Comparison of ENCODE assay signal across 23 mouse cellular contexts in genomic region chr15:78431541-78432121, GRCm38 (mm10). TPM values are rescaled to one million over a fixed set of nuclear protein-coding genes. Genes with fewer than 3 reads are reported as not detected.
DNase-seq lines count a peak whose midpoint lies in the region; ATAC-seq lines count a peak whose summit lies in the region.
"Had no signal": no experiment of that assay in that cellular context is flagged by ENCODE, and none has a peak within 500 bp of the region (broad histone marks: within the 10 kb centered on the region; RNA-seq: fewer than 3 reads in every experiment).

No protein-coding gene starts in this region.

- H3K4me3 ChIP-seq in midbrain, embryonic 10.5 days = no peak overlapping the region
- H3K4me3 ChIP-seq in midbrain, embryonic 16.5 days (ENCODE audit: low read depth, low read length) = no peak overlapping the region
- no peak overlapping the region for H3K4me3 ChIP-seq in kidney, embryonic 15.5 days (replicated peaks)
- H3K4me3 ChIP-seq in liver, embryonic 12.5 days = no peak overlapping the region
- H3K4me3 ChIP-seq: heart, embryonic 10.5 days; layer of hippocampus, adult 2 months; left cerebral cortex, adult 2 months had no signal

- WGBS in midbrain, embryonic 10.5 days = 85% methylated on average over 7 of the region's 7 CpGs
- WGBS in midbrain, embryonic 16.5 days = 88% methylated on average over 7 of the region's 7 CpGs
- 70% methylated on average over 7 of the region's 7 CpGs for WGBS in kidney, embryonic 15.5 days
- WGBS in liver, embryonic 12.5 days (ENCODE audit: insufficient replicate concordance) = 59% methylated on average over 7 of the region's 7 CpGs

- no peak overlapping the region for H3K9ac ChIP-seq in midbrain, embryonic 16.5 days (ENCODE audit: low read depth, low read length)
- no peak overlapping the region for H3K9ac ChIP-seq in kidney, embryonic 15.5 days
- no peak overlapping the region for H3K9ac ChIP-seq in liver, embryonic 12.5 days

- no peak for DNase-seq in midbrain, embryonic 10.5 days (ENCODE audit: low spot score)
- DNase-seq in embryo, embryonic 9.5 days (ENCODE audit: extremely low spot score) = no peak
- DNase-seq in spleen, postnatal 14 days (ENCODE audit: low spot score in 2 of 2) = no peak
- no peak for DNase-seq in layer of hippocampus, postnatal 25 days (ENCODE audit: extremely low spot score in 1 of 2, low spot score in 1 of 2)
- DNase-seq: adrenal gland, postnatal 10 days; cerebellum, adult 8-10 months; gastrocnemius, postnatal 14 days; heart, postnatal 14 days; thymus, postnatal 4 days had no signal

- H3K4me1 ChIP-seq in midbrain, embryonic 10.5 days = peaks cover 78% of the 10 kb centered on the region
- peaks cover 21% of the 10 kb centered on the region for H3K4me1 ChIP-seq in midbrain, embryonic 16.5 days (ENCODE audit: control insufficient read depth, insufficient read depth, low read length)
- H3K4me1 ChIP-seq in kidney, embryonic 15.5 days = peaks cover 53% of the 10 kb centered on the region
- peaks cover 7% of the 10 kb centered on the region for H3K4me1 ChIP-seq in liver, embryonic 12.5 days

- ATAC-seq in midbrain, embryonic 16.5 days = no peak
- ATAC-seq in kidney, embryonic 15.5 days (replicated peaks; ENCODE audit: low FRiP score) = no peak
- no peak for ATAC-seq in liver, embryonic 12.5 days
- ATAC-seq: CD4-positive, CD25-positive, alpha-beta regulatory T cell, adult 4 months; hindbrain, postnatal 0 days had no signal

- H3K27ac ChIP-seq in midbrain, embryonic 10.5 days (replicated peaks) = 0 out of 2 replicates have a peak overlapping the region, but pooled peaks have one; percentile 23
- H3K27ac ChIP-seq in midbrain, embryonic 16.5 days (ENCODE audit: low read length) = no peak overlapping the region
- H3K27ac ChIP-seq in kidney, embryonic 15.5 days = peak overlapping the region; percentile 54; the same call in 1 of the 2 replicates
- peak overlapping the region; percentile 1; the same call in 1 of the 2 replicates for H3K27ac ChIP-seq in liver, embryonic 12.5 days
- H3K27ac ChIP-seq: hindbrain, postnatal 0 days; layer of hippocampus, adult 2 months; left cerebral cortex, adult 2 months had no signal

- H3K4me2 ChIP-seq in midbrain, embryonic 16.5 days (ENCODE audit: low read length) = no peak overlapping the region
- no peak overlapping the region for H3K4me2 ChIP-seq in kidney, embryonic 15.5 days
- no peak overlapping the region for H3K4me2 ChIP-seq in liver, embryonic 12.5 days

- H3K27me3 ChIP-seq in midbrain, embryonic 10.5 days (ENCODE audit: low read depth, poor library complexity, severe bottlenecking) = peaks cover 16% of the 10 kb centered on the region; the same call in 1 of the 2 replicates
- no peaks in the 10 kb centered on the region for H3K27me3 ChIP-seq in midbrain, embryonic 16.5 days (ENCODE audit: control insufficient read depth, insufficient read depth, low read depth, low read length)
- H3K27me3 ChIP-seq in kidney, embryonic 15.5 days = 0 out of 2 replicates have a peak, but pooled peaks cover 5% of the 10 kb centered on the region
- H3K27me3 ChIP-seq in liver, embryonic 12.5 days (replicated peaks) = peaks cover 72% of the 10 kb centered on the region

- peaks cover 62% of the 10 kb centered on the region for H3K36me3 ChIP-seq in midbrain, embryonic 10.5 days
- peaks cover 19% of the 10 kb centered on the region for H3K36me3 ChIP-seq in midbrain, embryonic 16.5 days (ENCODE audit: control insufficient read depth, insufficient read depth, low read length)
- H3K36me3 ChIP-seq in kidney, embryonic 15.5 days = peaks cover 40% of the 10 kb centered on the region
- H3K36me3 ChIP-seq in liver, embryonic 12.5 days = peaks cover 9% of the 10 kb centered on the region; the same call in 1 of the 2 replicates

- H3K9me3 ChIP-seq in midbrain, embryonic 10.5 days (replicated peaks) = no peaks in the 10 kb centered on the region
- H3K9me3 ChIP-seq in midbrain, embryonic 16.5 days (replicated peaks; ENCODE audit: control insufficient read depth, low read length, poor library complexity, severe bottlenecking) = no peaks in the 10 kb centered on the region
- no peaks in the 10 kb centered on the region for H3K9me3 ChIP-seq in kidney, embryonic 15.5 days (replicated peaks)
- H3K9me3 ChIP-seq in liver, embryonic 12.5 days (replicated peaks) = no peaks in the 10 kb centered on the region
- H3K9me3 ChIP-seq: heart, embryonic 10.5 days had no signal

RNA-seq across cellular contexts. Expression of gene Kctd17, which starts 3.3 kb away (rescaled TPM):
- polyA plus RNA-seq in midbrain, embryonic 10.5 days (2016; fragmentation: Nextera tagmentation; extraction: Ambion mirVana) = 64.0 and 68.3 TPM in 2 replicates
- 152 and 156 TPM in 2 replicates for polyA plus RNA-seq in midbrain, embryonic 16.5 days (2015; fragmentation: Nextera tagmentation; extraction: Ambion mirVana)
- 40.0 and 45.8 TPM in 2 replicates for polyA plus RNA-seq in kidney, embryonic 15.5 days (2015; fragmentation: Nextera tagmentation; extraction: Ambion mirVana)
- 7.6 and 8.8 TPM in 2 replicates for polyA plus RNA-seq in liver, embryonic 12.5 days (2016; fragmentation: Nextera tagmentation; extraction: Ambion mirVana)
- total RNA-seq in layer of hippocampus, postnatal 25 days (2021) = 100 to 1,000 TPM; 257 to 260 TPM
- total RNA-seq: megakaryocyte-erythroid progenitor cell, adult 5-6 weeks; MEL had no signal

RNA-seq across cellular contexts. Expression of gene Mpst, which starts 25.4 kb away (rescaled TPM):
- 0.61 and 1.6 TPM in 2 replicates for polyA plus RNA-seq in midbrain, embryonic 10.5 days (2016; fragmentation: Nextera tagmentation; extraction: Ambion mirVana)
- polyA plus RNA-seq in midbrain, embryonic 16.5 days (2015; fragmentation: Nextera tagmentation; extraction: Ambion mirVana) = 3.6 and 4.3 TPM in 2 replicates
- 3.3 and 4.1 TPM in 2 replicates for polyA plus RNA-seq in kidney, embryonic 15.5 days (2015; fragmentation: Nextera tagmentation; extraction: Ambion mirVana)
- 3.5 and 4.8 TPM in 2 replicates for polyA plus RNA-seq in liver, embryonic 12.5 days (2016; fragmentation: Nextera tagmentation; extraction: Ambion mirVana)
- 10 to 100 TPM; 33.6 to 39.4 TPM for total RNA-seq in layer of hippocampus, postnatal 25 days (2021)

RNA-seq across cellular contexts. Expression of gene Tst, which starts 25.9 kb away (rescaled TPM):
- polyA plus RNA-seq in midbrain, embryonic 10.5 days (2016; fragmentation: Nextera tagmentation; extraction: Ambion mirVana) = 8.1 and 9.8 TPM in 2 replicates
- 15.3 and 22.8 TPM in 2 replicates for polyA plus RNA-seq in midbrain, embryonic 16.5 days (2015; fragmentation: Nextera tagmentation; extraction: Ambion mirVana)
- 44.3 and 52.1 TPM in 2 replicates for polyA plus RNA-seq in kidney, embryonic 15.5 days (2015; fragmentation: Nextera tagmentation; extraction: Ambion mirVana)
- polyA plus RNA-seq in liver, embryonic 12.5 days (2016; fragmentation: Nextera tagmentation; extraction: Ambion mirVana) = 84.9 and 92.8 TPM in 2 replicates
- total RNA-seq in layer of hippocampus, postnatal 25 days (2021) = 10 to 100 TPM; 41.4 to 42.4 TPM

RNA-seq across cellular contexts. Expression of gene Tex33, which starts 35.9 kb away (rescaled TPM):
- not detected in 2 replicates for polyA plus RNA-seq in midbrain, embryonic 10.5 days (2016; fragmentation: Nextera tagmentation; extraction: Ambion mirVana)
- not detected in 2 replicates for polyA plus RNA-seq in midbrain, embryonic 16.5 days (2015; fragmentation: Nextera tagmentation; extraction: Ambion mirVana)
- polyA plus RNA-seq in kidney, embryonic 15.5 days (2015; fragmentation: Nextera tagmentation; extraction: Ambion mirVana) = not detected in 2 replicates
- not detected in 2 replicates for polyA plus RNA-seq in liver, embryonic 12.5 days (2016; fragmentation: Nextera tagmentation; extraction: Ambion mirVana)
- total RNA-seq in layer of hippocampus, postnatal 25 days (2021) = not detected
- total RNA-seq: adrenal gland, postnatal 10 days; gastrocnemius, postnatal 14 days; heart, postnatal 14 days; hindbrain, postnatal 0 days; layer of hippocampus, adult 2 months; left cerebral cortex, adult 2 months; megakaryocyte-erythroid progenitor cell, adult 5-6 weeks had no signal
- polyA plus RNA-seq: CD4-positive, CD25-positive, alpha-beta regulatory T cell, adult 4 months; embryonic facial prominence, embryonic 11.5 days; heart, embryonic 10.5 days; hindbrain, postnatal 0 days; limb, embryonic 11.5 days; lung, embryonic 16.5 days; spleen, adult 2 months had no signal

RNA-seq across cellular contexts. Expression of gene Tmprss6, which starts 36.8 kb away (rescaled TPM):
- 0.21 and 0.52 TPM in 2 replicates for polyA plus RNA-seq in midbrain, embryonic 10.5 days (2016; fragmentation: Nextera tagmentation; extraction: Ambion mirVana)
- 0.09 and 0.31 TPM in 2 replicates for polyA plus RNA-seq in midbrain, embryonic 16.5 days (2015; fragmentation: Nextera tagmentation; extraction: Ambion mirVana)
- 0.31 and 1.0 TPM in 2 replicates for polyA plus RNA-seq in kidney, embryonic 15.5 days (2015; fragmentation: Nextera tagmentation; extraction: Ambion mirVana)
- polyA plus RNA-seq in liver, embryonic 12.5 days (2016; fragmentation: Nextera tagmentation; extraction: Ambion mirVana) = 5.9 and 6.7 TPM in 2 replicates
- 1 to 10 TPM in 1 of 2 experiments, under 1 TPM in 1; 0.61 to 4.5 TPM for total RNA-seq in layer of hippocampus, postnatal 25 days (2021)
- total RNA-seq: gastrocnemius, postnatal 14 days; heart, postnatal 14 days; megakaryocyte-erythroid progenitor cell, adult 5-6 weeks had no signal
- polyA plus RNA-seq: CD4-positive, CD25-positive, alpha-beta regulatory T cell, adult 4 months had no signal
